Mouse (Mus musculus): ENCODE results near the gene Nsd1. TPM values are rescaled to one million over a fixed set of nuclear protein-coding genes. Genes with fewer than 3 reads are reported as not detected.

Gene Nsd1
- polyA plus RNA-seq, 1 experiment from 2014 or later: 73.9 TPM

DNA sequence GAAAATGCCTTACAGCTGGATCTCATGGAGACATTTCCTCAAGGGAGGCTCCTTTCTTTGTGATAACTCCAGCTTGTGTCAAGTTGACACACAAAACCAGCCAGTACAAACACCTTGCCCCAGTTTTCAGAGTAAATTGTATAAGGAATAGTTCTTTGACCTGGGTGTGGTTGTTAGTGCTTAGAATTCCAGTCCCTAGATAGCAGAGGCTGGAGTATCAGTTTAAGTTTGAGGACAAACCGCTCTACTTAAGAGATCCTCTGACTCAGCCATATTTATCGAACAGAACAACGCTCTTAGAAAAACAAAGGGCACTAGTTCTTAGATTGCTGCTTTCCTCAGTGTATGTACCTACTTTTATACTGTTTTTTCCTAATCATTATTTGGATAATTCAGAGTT is 33.6 kb downstream of the Nsd1 start:
- H3K4me1 ChIP-seq (replicated peaks): no peaks in the 10 kb centered on the region
- H3K27me3 ChIP-seq (ENCODE audit: insufficient read depth, poor library complexity, severe bottlenecking): no peaks in the 10 kb centered on the region
- no peak overlapping the region for H3K27ac ChIP-seq
- H3K36me3 ChIP-seq: peaks cover 99% of the 10 kb centered on the region
- no peaks in the 10 kb centered on the region for H3K9me3 ChIP-seq
- no peak overlapping the region for H3K4me3 ChIP-seq
- DNase-seq (ENCODE audit: low spot score): no peak
- 97% methylated on average over 3 of the region's 3 CpGs for WGBS

DNA sequence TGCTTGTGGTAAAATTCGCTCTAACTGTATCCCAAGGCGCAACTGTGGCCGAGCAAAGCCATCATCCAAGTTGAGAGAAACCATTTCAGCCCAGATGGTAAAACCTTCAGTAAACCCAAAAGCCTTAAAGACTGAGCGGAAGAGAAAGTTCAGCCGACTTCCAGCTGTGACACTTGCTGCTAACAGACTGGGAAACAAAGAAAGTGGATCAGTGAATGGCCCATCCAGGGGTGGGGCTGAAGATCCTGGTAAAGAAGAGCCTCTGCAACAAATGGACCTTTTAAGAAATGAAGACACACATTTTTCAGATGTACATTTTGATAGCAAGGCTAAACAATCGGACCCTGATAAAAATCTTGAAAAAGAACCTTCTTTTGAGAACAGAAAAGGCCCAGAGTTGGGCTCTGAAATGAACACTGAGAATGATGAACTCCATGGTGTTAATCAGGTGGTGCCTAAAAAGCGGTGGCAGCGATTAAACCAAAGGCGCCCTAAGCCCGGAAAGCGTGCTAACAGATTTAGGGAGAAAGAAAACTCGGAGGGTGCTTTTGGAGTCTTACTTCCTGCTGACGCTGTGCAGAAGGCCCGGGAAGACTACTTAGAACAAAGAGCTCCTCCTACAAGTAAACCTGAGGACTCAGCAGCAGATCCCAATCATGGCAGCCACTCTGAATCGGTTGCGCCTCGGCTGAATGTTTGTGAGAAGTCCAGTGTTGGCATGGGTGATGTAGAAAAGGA is 37.9 kb downstream of the Nsd1 start:
- no peak for DNase-seq (ENCODE audit: low spot score)
- no peak overlapping the region for H3K27ac ChIP-seq
- no peaks in the 10 kb centered on the region for H3K4me1 ChIP-seq (replicated peaks)
- 89% methylated on average over 17 of the region's 17 CpGs for WGBS
- no peak overlapping the region for H3K4me3 ChIP-seq
- peaks cover 97% of the 10 kb centered on the region for H3K36me3 ChIP-seq
- H3K9me3 ChIP-seq: no peaks in the 10 kb centered on the region
- H3K27me3 ChIP-seq (ENCODE audit: insufficient read depth, poor library complexity, severe bottlenecking): no peaks in the 10 kb centered on the region

DNA sequence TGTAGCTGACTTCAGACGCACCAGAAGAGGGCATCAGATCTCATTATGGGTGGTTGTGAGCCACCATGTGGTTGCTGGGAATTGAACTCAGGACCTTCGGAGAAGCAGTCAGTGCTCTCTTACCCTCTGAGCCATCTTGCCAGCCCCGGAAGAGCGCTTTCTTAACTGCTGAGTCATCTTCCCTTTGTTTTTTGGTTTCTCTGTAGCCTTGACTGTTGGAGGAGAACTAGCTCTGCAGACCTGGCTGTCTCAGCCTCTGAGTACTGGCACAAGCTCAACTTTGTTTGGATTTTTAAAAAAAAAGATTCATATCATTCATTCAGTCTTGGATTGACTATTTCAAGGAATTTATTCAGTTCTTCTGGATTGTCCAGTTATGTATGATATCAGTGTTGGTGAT is 39.7 kb downstream of the Nsd1 start:
- H3K36me3 ChIP-seq: peaks cover 90% of the 10 kb centered on the region
- DNase-seq (ENCODE audit: low spot score): no peak
- no peak overlapping the region for H3K27ac ChIP-seq
- no peaks in the 10 kb centered on the region for H3K9me3 ChIP-seq
- H3K4me3 ChIP-seq: no peak overlapping the region
- 92% methylated on average over 4 of the region's 4 CpGs for WGBS
- H3K27me3 ChIP-seq (ENCODE audit: insufficient read depth, poor library complexity, severe bottlenecking): no peaks in the 10 kb centered on the region
- H3K4me1 ChIP-seq (replicated peaks): no peaks in the 10 kb centered on the region

DNA sequence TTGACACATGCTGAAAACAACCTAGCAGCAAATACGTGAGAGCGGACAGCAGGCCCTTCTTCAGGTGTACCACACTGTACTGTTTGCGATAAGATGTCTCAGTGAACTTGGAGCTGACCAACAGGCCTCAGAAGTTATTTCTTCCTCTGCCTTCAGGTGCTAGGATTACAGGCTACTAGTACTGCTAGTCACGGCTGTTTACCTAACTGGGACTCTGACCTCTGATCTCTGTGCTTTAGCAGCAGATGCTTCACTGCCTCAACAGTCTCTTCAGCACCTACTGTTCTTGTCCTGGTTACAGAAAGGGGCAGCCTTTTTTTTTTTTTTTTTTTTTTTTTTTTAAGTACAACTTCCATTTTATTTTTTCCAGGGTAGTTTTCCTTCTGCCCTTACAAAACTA is 43.2 kb downstream of the Nsd1 start:
- Histone ChIP-seq H3K36me3 (peaks cover 83% of the 10 kb centered on the region), H3K9me3 (no peaks in the 10 kb centered on the region), H3K27ac (no peak overlapping the region), H3K27me3 (ENCODE audit: insufficient read depth, poor library complexity, severe bottlenecking) (no peaks in the 10 kb centered on the region), H3K4me3 (no peak overlapping the region), H3K4me1 (replicated peaks) (no peaks in the 10 kb centered on the region)
- no peak for DNase-seq (ENCODE audit: low spot score)
- 90% methylated on average over 4 of the region's 4 CpGs for WGBS

DNA sequence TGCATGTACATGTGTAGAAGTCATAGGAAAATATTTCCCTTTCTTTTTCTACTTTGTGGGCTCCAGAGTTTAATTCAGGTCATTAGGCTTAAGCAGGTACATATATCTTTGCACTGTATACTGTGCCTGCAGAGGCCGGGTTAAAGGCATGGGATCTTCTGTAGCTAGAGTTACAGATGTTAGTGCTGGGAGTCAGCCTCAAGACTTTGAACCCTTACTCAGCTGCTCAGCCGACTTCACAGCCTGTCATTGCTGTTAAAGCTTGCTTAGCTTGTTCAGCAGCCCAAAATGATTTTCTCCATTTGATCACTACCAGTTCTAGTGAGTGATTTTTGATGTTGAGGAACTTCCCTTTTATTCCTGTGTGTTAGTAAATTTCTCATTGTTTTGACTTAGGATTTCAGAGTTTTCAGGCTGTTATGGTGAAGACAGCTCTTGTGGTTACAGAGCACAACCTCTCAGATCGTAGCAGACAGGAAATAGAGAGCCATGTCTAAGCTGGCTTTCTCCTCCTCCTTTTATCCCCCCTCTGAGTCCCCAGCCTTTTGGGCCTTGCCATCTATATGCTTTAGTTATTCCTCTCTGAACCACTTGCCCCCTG is 45.6 kb downstream of the Nsd1 start:
- H3K27ac ChIP-seq: no peak overlapping the region
- H3K36me3 ChIP-seq: peaks cover 78% of the 10 kb centered on the region
- H3K4me1 ChIP-seq (replicated peaks): no peaks in the 10 kb centered on the region
- no peaks in the 10 kb centered on the region for H3K27me3 ChIP-seq (ENCODE audit: insufficient read depth, poor library complexity, severe bottlenecking)
- no peak overlapping the region for H3K4me3 ChIP-seq
- no peak for DNase-seq (ENCODE audit: low spot score)
- no peaks in the 10 kb centered on the region for H3K9me3 ChIP-seq
- 91% methylated on average over 3 of the region's 3 CpGs for WGBS

DNA sequence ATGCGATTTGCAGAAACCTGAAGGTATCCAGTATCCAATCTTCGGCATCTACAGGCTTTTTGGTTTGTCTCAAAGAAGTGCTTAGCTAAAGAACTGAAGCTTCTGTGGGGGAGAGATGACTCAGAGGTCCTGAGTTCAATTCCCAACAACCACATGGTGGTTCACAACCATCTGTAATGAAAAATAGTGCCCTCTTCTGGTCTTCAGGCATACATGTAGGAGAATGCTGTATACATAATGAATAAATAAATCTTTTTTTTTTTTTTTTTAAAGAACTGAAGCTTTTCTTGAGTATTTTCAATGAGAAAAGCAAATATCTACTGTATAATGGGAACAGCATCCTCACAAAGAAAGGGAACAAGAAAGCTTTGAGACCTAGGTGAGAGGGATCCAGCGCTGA is 49.1 kb downstream of the Nsd1 start:
- no peak for DNase-seq (ENCODE audit: low spot score)
- WGBS: 97% methylated on average over 3 of the region's 3 CpGs
- no peaks in the 10 kb centered on the region for H3K27me3 ChIP-seq (ENCODE audit: insufficient read depth, poor library complexity, severe bottlenecking)
- no peaks in the 10 kb centered on the region for H3K4me1 ChIP-seq (replicated peaks)
- H3K27ac ChIP-seq: no peak overlapping the region
- H3K4me3 ChIP-seq: no peak overlapping the region
- peaks cover 82% of the 10 kb centered on the region for H3K36me3 ChIP-seq
- no peaks in the 10 kb centered on the region for H3K9me3 ChIP-seq

DNA sequence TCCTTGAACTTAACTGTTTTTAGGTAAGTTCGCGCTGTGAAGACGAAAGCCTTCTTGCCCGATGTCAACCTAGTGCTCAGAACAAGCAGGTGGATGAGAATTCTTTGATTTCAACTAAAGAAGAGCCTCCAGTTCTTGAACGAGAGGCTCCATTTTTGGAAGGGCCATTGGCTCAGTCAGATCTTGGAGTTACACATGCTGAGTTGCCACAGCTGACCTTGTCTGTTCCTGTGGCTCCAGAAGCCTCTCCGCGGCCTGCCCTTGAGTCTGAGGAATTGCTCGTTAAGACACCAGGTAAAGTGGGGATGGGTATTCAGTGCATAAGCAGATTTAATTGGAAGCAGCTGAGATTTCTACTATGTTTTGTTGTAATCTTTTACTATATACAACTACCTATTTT is 51.9 kb downstream of the Nsd1 start:
- Histone ChIP-seq H3K36me3 (peaks cover 93% of the 10 kb centered on the region), H3K4me3 (no peak overlapping the region), H3K27me3 (ENCODE audit: insufficient read depth, poor library complexity, severe bottlenecking) (no peaks in the 10 kb centered on the region), H3K27ac (no peak overlapping the region), H3K9me3 (no peaks in the 10 kb centered on the region), H3K4me1 (replicated peaks) (no peaks in the 10 kb centered on the region)
- WGBS: 97% methylated on average over 8 of the region's 8 CpGs
- no peak for DNase-seq (ENCODE audit: low spot score)

DNA sequence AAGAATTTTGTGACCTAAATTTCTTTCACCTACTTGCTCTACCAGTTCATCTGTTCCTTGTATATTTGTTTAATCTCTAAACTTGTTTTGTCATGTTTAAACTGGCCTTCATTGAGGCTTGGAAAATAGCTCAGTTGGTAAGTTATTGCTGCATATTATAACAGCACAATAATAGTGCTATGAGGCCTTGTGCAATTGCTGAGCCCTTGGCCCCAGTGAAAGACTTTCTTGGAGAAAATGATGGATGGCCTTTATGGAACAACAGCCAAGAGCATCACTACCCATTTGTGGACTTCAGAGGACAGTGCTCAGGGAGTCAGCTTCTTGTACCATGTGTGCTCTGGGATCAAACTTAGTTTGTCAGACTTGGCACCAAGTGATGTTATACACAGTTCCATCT is 52.5 kb downstream of the Nsd1 start:
- Histone ChIP-seq H3K27ac (no peak overlapping the region), H3K4me3 (no peak overlapping the region), H3K36me3 (peaks cover 91% of the 10 kb centered on the region), H3K4me1 (replicated peaks) (no peaks in the 10 kb centered on the region), H3K9me3 (no peaks in the 10 kb centered on the region), H3K27me3 (ENCODE audit: insufficient read depth, poor library complexity, severe bottlenecking) (no peaks in the 10 kb centered on the region)
- no peak for DNase-seq (ENCODE audit: low spot score)

DNA sequence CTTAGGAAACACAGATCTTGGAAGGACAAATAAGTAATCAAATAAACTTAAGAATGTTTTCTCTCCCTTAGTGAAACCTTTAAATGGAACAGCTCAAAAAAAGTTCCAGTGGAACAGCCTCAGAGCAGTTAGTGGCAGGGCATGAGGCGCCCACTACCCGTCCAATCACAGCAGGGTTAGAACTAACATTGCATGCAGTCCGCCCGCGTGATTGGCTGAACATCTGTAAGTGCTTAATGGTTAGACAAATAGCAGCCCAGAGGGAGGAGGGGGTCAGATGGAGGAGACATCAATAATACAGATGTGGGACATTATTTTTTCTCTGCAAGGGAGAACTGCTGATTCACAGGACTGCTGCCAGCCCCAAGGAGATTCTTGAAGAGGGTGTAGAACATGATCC is 67.6 kb downstream of the Nsd1 start:
- DNase-seq (ENCODE audit: low spot score): no peak
- WGBS: 83% methylated on average over 5 of the region's 5 CpGs

DNA sequence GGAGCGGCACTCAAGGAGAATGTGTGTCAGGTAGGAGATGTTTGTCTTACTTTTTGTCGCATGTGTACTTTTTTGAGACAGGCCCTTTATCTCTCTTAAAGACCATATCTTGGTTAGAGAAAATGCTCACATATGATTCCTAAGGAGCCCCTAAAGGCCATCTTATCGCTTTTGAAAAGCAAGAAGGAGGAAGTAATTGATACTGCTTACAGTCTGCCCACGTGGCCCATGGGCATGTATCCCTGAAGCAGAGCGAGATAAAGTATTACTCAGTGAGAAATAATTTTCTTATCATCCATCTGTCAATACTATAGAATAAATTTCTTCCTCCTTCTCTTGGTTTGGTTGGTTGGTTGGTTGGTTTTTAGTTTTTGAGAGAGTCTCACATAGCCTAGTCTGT is 68.1 kb downstream of the Nsd1 start:
- H3K27me3 ChIP-seq (ENCODE audit: insufficient read depth, poor library complexity, severe bottlenecking): no peaks in the 10 kb centered on the region
- no peaks in the 10 kb centered on the region for H3K4me1 ChIP-seq (replicated peaks)
- peaks cover 93% of the 10 kb centered on the region for H3K36me3 ChIP-seq
- H3K9me3 ChIP-seq: no peaks in the 10 kb centered on the region
- H3K4me3 ChIP-seq: no peak overlapping the region
- H3K27ac ChIP-seq: no peak overlapping the region
- DNase-seq (ENCODE audit: low spot score): no peak
- WGBS: 95% methylated on average over 5 of the region's 5 CpGs

More for the DNA sequence above, 67.6 kb downstream of the Nsd1 start:
- Histone ChIP-seq H3K4me3 (no peak overlapping the region), H3K36me3 (peaks cover 93% of the 10 kb centered on the region), H3K4me1 (replicated peaks) (no peaks in the 10 kb centered on the region), H3K27me3 (ENCODE audit: insufficient read depth, poor library complexity, severe bottlenecking) (no peaks in the 10 kb centered on the region), H3K9me3 (no peaks in the 10 kb centered on the region), H3K27ac (no peak overlapping the region)

DNA sequence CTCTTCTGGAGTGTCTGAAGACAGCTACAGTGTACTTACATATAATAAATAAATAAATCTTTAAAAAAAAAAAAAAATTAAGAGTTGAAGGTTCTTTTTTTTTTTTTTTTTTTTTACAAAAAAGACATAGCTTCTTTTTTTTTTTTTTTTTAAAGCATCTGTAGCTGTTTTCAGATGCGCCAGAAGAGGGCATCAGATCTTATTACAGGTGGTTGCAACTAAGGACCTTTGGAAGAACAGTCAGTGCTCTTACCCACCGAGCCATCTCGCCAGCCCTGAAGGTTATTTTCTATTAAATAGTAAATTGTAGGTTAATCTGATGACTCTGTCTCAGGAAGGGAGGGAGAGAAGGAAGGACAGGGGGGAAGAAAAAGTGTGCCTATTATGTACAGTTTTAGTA is 79.3 kb downstream of the Nsd1 start:
- no peaks in the 10 kb centered on the region for H3K9me3 ChIP-seq
- H3K27ac ChIP-seq: no peak overlapping the region
- H3K4me3 ChIP-seq: no peak overlapping the region
- DNase-seq (ENCODE audit: low spot score): no peak
- H3K4me1 ChIP-seq (replicated peaks): no peaks in the 10 kb centered on the region
- no peaks in the 10 kb centered on the region for H3K27me3 ChIP-seq (ENCODE audit: insufficient read depth, poor library complexity, severe bottlenecking)
- WGBS: 89% methylated on average over 3 of the region's 3 CpGs
- peaks cover 93% of the 10 kb centered on the region for H3K36me3 ChIP-seq

DNA sequence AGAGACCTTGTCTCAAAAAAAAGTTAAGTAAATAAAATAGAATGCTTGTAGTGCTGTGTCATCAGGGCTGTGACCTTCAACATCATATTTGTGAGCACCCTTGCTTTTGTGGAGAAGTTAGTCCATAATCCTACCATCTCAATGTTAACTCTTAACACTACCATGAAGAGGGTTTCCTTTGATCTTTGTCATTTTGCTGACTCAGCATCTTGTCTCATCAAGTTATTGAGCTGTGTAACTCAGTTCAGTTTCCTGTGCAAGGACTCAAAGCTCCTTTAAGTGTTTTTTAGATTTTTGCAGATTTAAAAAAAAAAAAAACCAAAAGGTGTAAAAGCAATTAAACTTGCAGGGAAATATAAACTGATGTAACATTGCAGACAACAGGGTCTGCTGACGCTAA is 87.2 kb downstream of the Nsd1 start:
- 95% methylated on average over 1 of the region's 1 CpGs for WGBS
- peaks cover 99% of the 10 kb centered on the region for H3K36me3 ChIP-seq
- no peaks in the 10 kb centered on the region for H3K27me3 ChIP-seq (ENCODE audit: insufficient read depth, poor library complexity, severe bottlenecking)
- H3K4me3 ChIP-seq: no peak overlapping the region
- no peaks in the 10 kb centered on the region for H3K4me1 ChIP-seq (replicated peaks)
- no peaks in the 10 kb centered on the region for H3K9me3 ChIP-seq
- H3K27ac ChIP-seq: no peak overlapping the region
- DNase-seq (ENCODE audit: low spot score): no peak

DNA sequence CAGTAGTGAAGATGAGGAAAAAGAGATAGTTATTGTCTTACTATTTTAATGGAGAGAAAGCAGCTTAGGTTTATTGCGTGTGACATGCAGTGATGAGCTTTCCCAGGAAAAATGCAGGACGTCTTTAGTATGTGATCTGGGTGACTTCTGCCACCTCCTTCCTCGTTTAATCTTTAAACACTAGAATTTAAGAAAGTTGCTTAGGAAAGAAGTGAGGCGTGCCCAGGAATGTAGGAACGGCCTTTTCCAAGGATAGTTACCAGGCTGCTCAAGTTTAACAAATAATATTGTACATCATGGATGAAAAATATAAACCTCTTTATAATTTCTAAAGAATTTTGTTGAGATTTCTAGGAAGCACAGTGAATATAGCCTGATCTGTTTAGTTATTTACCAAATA is 91.3 kb downstream of the Nsd1 start:
- Histone ChIP-seq H3K27ac (no peak overlapping the region), H3K36me3 (peaks cover 100% of the 10 kb centered on the region), H3K27me3 (ENCODE audit: insufficient read depth, poor library complexity, severe bottlenecking) (no peaks in the 10 kb centered on the region), H3K9me3 (no peaks in the 10 kb centered on the region), H3K4me3 (no peak overlapping the region), H3K4me1 (replicated peaks) (no peaks in the 10 kb centered on the region)
- 92% methylated on average over 5 of the region's 5 CpGs for WGBS
- DNase-seq (ENCODE audit: low spot score): no peak

Measured in hindbrain, embryonic 10.5 days (tissue).